Mouse (Mus musculus) stomach, embryonic 16.5 days (tissue): ENCODE measurements around the gene Igsf9. TPM values are rescaled to one million over a fixed set of nuclear protein-coding genes. Genes with fewer than 3 reads are reported as not detected.

Experiments used
- ATAC-seq: fragments of 200-750 bp; cut with Nextera tagmentation; 2 replicates; pipeline ENCODE4 v1.8.0; 2017; ENCODE audit warnings: moderate number of reproducible peaks, moderate TSS enrichment; ENCODE audit not compliant: insufficient read depth, low FRiP score
- H3K27ac ChIP-seq: fragments of 300-500 bp; sonication (generic); 2 replicates; pipeline ENCODE4 v1.5.1; 2014; ENCODE audit warnings: low read length
- H3K27me3 ChIP-seq: fragments of 300-500 bp; sonication (generic); 2 replicates; pipeline ENCODE4 v1.6.1; 2014; ENCODE audit warnings: low read length, control low read depth, mixed read lengths; ENCODE audit not compliant: control insufficient read depth, insufficient read depth
- H3K36me3 ChIP-seq: fragments of 300-500 bp; sonication (generic); 2 replicates; pipeline ENCODE4 v1.6.1; 2014; ENCODE audit warnings: low read length; ENCODE audit not compliant: control insufficient read depth, insufficient read depth
- H3K4me1 ChIP-seq: fragments of 300-500 bp; sonication (generic); 2 replicates; pipeline ENCODE4 v1.6.1; 2014; ENCODE audit warnings: low read length, control low read depth, mixed read lengths; ENCODE audit not compliant: control insufficient read depth, insufficient read depth
- H3K4me2 ChIP-seq: fragments of 300-500 bp; sonication (generic); 2 replicates; pipeline ENCODE4 v1.6.1; 2014; ENCODE audit warnings: low read depth, low read length, mixed read lengths
- H3K4me3 ChIP-seq: fragments of 300-500 bp; sonication (generic); replicated peaks from 2 replicates; pipeline ENCODE4 v1.5.1; 2014; ENCODE audit warnings: mild to moderate bottlenecking, low read length
- H3K9ac ChIP-seq: fragments of 300-500 bp; sonication (generic); 2 replicates; pipeline ENCODE4 v1.6.1; 2014; ENCODE audit warnings: low read length
- H3K9me3 ChIP-seq: fragments of 300-500 bp; sonication (generic); replicated peaks from 2 replicates; pipeline ENCODE4 v1.6.1; 2016; ENCODE audit warnings: low read length, control low read depth; ENCODE audit not compliant: control insufficient read depth
- WGBS: fragments of 180-500 bp; shearing (Covaris S2); extraction: QIAGEN DNeasy Blood & Tissue Kit; methylation state at CpG from one replicate; pipeline ENCODE4 v1.1.7; 2014; 5-methylcytosine and 5-hydroxymethylcytosine counted together
- polyA plus RNA-seq: library from polyadenylated mRNA; unstranded; fragments of >200 nt; fragmentation: Nextera tagmentation; extraction: Ambion mirVana; gene quantifications from 2 replicates; pipeline ENCODE4 v1.2.1, GENCODE M21; 2015

Gene Igsf9
- polyA plus RNA-seq, 1 experiment from 2014 or later: 51.6 TPM

DNA sequence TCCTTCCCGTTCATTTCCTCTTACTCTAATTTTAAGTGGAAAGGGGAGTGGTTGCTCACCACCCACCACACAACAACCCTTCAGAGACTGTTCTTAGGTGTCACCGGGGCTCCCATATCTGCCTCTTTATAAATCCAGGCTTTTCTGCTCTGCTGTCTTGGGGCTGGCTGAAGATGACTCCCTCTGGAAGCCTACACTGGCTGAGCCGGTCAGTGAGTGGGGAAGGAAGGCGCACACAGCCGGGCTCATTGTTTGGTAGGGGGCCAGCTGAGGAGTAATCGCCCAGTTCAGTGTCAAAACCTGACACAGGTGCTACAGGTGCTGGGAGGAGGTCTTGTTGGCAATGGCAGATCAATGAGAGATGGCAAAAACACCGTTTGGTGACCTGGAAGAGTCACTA lies 44.4 kb downstream of the Igsf9 start:
- Histone ChIP-seq H3K9ac (no peak overlapping the region), H3K27me3 (no peaks in the 10 kb centered on the region), H3K36me3 (no peaks in the 10 kb centered on the region), H3K27ac (peak overlapping the region; percentile 85), H3K4me1 (peaks cover 16% of the 10 kb centered on the region), H3K4me2 (0 out of 2 replicates have a peak overlapping the region, but pooled peaks have one; percentile 5), H3K9me3 (no peaks in the 10 kb centered on the region), H3K4me3 (no peak overlapping the region)
- no peak for ATAC-seq
- WGBS: 51% methylated on average over 7 of the region's 7 CpGs

DNA sequence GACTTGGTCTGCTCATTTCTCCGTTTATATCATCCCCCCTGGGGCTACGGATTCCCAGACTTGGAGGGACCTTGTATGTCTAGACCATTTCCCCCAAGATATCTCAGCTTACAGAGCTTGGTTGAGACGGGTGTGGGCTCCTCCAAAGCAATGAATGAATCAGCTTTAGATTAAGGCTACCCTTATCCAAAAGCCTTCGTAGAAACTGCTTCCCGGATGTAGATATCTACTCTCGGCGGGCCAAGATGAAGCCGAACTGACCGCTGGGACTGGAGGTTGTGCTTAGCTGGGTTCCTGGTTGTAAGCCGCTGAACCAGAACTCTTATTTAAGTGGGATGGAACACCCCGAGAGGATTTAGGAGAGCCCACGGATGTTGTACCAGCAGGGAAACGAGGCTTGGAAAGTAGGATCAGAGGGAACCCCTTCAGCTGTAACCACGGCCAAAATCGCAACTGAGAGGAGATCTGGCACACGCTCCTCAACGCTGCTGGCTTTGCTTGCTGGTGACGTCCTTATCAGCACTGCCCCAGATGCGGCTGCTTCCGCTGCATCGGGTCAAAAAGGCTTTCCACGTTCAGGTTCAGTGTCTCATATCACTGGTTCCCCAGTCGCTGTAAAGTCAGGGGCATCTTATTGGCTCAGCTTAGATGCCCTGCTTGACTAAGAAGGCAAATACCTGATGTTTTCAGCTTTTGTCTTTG lies 44.9 kb downstream of the Igsf9 start:
- peak overlapping the region; percentile 85 for H3K27ac ChIP-seq

DNA sequence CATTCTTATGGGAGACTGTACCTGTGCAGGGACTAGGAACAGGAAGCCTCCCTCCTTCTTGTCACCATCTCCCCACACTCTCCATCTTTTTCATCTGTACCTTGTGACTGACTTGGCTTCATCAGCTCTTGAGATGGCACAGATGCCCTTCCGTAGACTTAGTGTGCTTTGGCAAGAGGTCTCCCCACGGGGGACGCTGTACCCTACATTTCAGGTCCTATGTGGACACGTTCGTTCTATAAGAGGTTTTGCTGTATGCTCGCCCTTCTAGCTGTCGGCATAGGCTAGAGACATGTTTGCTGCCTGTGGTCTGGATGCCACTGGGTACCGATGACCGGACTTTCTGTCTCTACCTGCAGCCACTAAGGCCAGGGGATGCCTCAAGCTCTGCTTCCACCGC lies 45.8 kb downstream of the Igsf9 start:
- H3K9me3 ChIP-seq: no peaks in the 10 kb centered on the region
- peaks cover 7% of the 10 kb centered on the region for H3K4me1 ChIP-seq
- no peak overlapping the region for H3K27ac ChIP-seq
- 93% methylated on average over 10 of the region's 10 CpGs for WGBS
- no peak overlapping the region for H3K9ac ChIP-seq
- H3K27me3 ChIP-seq: no peaks in the 10 kb centered on the region
- H3K36me3 ChIP-seq: no peaks in the 10 kb centered on the region
- H3K4me3 ChIP-seq: no peak overlapping the region
- no peak for ATAC-seq
- H3K4me2 ChIP-seq: no peak overlapping the region

More for the DNA sequence above, 44.9 kb downstream of the Igsf9 start:
- Histone ChIP-seq H3K27me3 (no peaks in the 10 kb centered on the region), H3K9ac (no peak overlapping the region), H3K4me1 (peaks cover 10% of the 10 kb centered on the region), H3K9me3 (no peaks in the 10 kb centered on the region), H3K4me3 (no peak overlapping the region), H3K4me2 (0 out of 2 replicates have a peak overlapping the region, but pooled peaks have one; percentile 5), H3K36me3 (no peaks in the 10 kb centered on the region)
- 64% methylated on average over 23 of the region's 23 CpGs for WGBS
- no peak for ATAC-seq

DNA sequence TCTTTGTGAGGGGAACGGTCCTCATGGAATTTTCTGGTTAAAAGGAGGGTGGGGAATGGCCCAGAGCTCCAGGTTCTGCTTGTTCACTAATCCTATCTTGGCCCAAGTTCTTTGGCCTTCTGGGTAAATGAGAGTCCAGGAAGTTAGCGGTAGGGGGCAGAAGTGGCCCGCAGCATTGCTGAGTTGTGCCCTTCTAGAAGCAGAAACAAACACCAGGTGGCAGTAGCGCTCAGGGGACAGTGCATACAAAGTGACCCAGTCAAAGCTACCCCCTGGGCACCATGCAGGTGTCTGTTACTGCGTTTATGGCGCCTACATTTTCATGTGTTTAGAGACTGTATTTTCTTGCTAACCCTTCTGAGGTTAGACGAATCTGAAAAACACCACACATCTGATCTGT lies 47.1 kb downstream of the Igsf9 start:
- H3K9ac ChIP-seq: no peak overlapping the region
- 5% methylated on average over 7 of the region's 7 CpGs for WGBS
- no peaks in the 10 kb centered on the region for H3K27me3 ChIP-seq
- H3K4me2 ChIP-seq: no peak overlapping the region
- peak; percentile 76 for ATAC-seq
- H3K4me1 ChIP-seq: peaks cover 7% of the 10 kb centered on the region
- H3K36me3 ChIP-seq: no peaks in the 10 kb centered on the region
- no peak overlapping the region for H3K27ac ChIP-seq
- H3K4me3 ChIP-seq: no peak overlapping the region
- no peaks in the 10 kb centered on the region for H3K9me3 ChIP-seq

DNA sequence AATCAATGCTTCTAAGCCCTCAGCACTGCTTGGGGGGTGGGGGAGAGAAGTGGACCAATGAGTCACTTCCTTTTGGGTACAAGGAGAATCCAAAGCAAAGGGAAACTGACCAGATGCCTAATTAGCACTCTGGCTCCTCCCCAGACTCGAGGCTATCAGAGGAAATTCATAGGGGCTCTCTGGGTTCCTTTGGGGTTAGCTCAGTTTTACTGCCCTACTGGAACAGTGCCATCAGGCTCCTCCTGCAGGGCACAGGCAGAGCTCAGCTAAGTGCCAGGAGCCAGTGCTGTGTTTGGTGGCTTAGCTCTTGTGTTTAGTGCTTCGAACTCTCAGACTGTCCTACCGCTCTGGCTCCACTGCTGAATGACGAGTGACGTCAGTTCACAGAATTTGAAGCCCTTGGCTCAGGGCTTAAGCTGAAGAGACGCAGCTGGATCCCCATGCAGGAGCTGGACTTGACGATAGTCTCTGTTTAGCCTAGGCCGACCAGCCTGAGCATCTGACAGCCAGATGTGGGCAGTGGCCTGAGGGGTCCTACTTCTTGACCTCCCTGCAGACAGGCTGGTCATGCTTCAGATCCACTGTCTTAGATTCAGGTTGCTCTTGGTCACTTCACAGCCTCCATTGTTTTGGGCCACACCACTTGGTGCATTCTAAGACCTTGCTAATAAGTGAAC lies 49.1 kb downstream of the Igsf9 start:
- Histone ChIP-seq H3K9ac (no peak overlapping the region), H3K4me3 (no peak overlapping the region), H3K27me3 (no peaks in the 10 kb centered on the region), H3K36me3 (no peaks in the 10 kb centered on the region), H3K4me1 (no peaks in the 10 kb centered on the region), H3K9me3 (no peaks in the 10 kb centered on the region), H3K27ac (peak overlapping the region; percentile 20; the same call in 1 of the 2 replicates), H3K4me2 (no peak overlapping the region)
- WGBS: 31% methylated on average over 8 of the region's 8 CpGs
- peak; percentile 30; the same call in 1 of the 2 replicates for ATAC-seq

DNA sequence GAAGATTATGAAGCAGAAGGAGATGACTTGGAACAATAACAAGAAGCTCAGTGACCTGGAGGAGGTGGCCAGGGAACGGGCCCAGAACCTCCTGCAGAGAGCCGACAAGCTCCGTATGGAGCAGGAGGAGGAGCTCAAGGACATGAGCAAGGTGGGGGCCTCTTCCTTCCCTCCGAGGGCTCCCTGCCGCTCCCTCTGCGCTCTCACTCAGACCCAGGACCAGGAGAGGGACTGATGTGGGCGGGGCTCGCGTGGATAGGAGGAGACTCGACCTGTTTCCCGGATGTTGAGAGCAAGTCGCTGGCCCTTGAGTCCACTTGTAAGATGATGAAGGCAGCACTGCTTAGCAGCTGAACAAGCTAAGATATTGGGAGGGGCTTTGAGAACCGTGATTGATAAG lies 51.0 kb downstream of the Igsf9 start:
- Histone ChIP-seq H3K4me2 (peak overlapping the region; percentile 48), H3K36me3 (no peaks in the 10 kb centered on the region), H3K4me1 (no peaks in the 10 kb centered on the region), H3K9me3 (no peaks in the 10 kb centered on the region), H3K4me3 (peak overlapping the region; percentile 10), H3K9ac (peak overlapping the region; percentile 48), H3K27me3 (no peaks in the 10 kb centered on the region), H3K27ac (no peak overlapping the region)
- peak; percentile 61; the same call in 1 of the 2 replicates for ATAC-seq
- 3% methylated on average over 13 of the region's 13 CpGs for WGBS

DNA sequence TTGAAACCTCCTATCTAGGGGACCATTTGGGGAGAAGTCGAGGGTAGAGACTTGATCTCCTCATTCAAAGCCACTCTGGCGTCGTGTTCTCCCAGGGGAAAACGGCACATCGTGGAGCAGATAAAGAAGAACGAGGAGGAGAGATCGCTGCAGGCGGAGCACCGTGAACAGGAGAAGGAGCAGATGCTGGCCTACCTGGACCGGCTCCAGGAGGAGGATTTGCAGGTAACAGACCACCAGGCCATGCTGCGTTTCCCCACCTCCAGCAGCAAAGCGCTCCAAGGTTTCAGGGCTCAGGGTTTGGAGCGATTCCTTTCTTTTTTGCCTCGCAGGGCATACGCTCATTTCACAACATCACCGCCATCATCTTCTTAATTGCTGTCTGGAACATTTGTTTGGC lies 53.5 kb downstream of the Igsf9 start:
- Histone ChIP-seq H3K36me3 (no peaks in the 10 kb centered on the region), H3K27ac (no peak overlapping the region), H3K4me1 (no peaks in the 10 kb centered on the region), H3K4me2 (no peak overlapping the region), H3K4me3 (no peak overlapping the region), H3K9ac (no peak overlapping the region), H3K27me3 (no peaks in the 10 kb centered on the region), H3K9me3 (no peaks in the 10 kb centered on the region)
- no peak for ATAC-seq
- 86% methylated on average over 16 of the region's 16 CpGs for WGBS

DNA sequence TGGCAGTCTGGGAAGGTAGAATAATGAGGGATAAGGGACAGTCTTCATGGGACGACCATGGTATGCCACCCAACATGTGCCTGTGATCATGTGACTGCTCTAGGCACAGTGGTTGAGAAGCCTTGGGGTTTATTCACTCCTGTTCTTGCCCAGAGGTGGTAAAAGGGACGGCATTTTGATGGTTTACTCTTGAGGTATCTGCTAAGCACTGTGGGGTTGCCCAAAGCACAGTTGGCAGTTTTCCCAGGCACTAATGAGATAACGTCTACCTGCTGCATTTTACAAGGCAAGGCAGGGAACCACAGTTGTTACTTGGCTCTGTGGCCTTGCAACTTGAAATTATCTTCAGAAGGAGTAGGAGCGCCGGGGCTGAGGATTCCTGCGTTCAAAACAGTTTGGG lies 58.2 kb downstream of the Igsf9 start:
- ATAC-seq: peak; percentile 75; the same call in 1 of the 2 replicates
- Histone ChIP-seq H3K4me3 (no peak overlapping the region), H3K36me3 (no peaks in the 10 kb centered on the region), H3K4me1 (no peaks in the 10 kb centered on the region), H3K9me3 (no peaks in the 10 kb centered on the region), H3K4me2 (no peak overlapping the region), H3K27me3 (no peaks in the 10 kb centered on the region), H3K9ac (no peak overlapping the region), H3K27ac (no peak overlapping the region)
- 55% methylated on average over 6 of the region's 6 CpGs for WGBS

DNA sequence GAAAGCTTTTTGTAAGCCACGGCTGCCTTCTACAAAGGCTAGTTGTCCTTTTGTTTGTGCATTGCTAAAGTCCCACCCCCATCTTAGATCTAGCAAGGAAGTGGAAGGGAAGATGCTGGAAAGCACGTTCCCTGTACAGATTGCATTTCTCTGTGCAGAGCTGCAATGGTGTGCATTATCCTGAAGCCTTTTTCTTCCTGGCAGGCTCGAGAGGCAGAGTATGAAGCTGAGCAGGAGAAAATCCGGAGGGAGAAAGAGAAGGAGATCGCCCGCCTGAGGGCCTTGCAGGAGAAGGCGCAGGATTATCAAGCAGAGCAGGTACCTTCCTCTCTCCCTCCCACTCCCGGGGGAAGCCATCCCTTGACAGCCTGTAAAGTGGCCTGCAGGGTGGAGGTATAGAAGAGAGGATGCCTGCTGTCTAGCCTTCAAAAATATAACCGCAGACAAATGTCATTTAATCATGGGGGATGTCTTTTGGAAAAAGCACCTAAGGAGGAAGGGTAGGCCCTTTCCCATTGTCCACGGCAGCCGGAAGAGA lies 58.8 kb downstream of the Igsf9 start:
- no peak overlapping the region for H3K27ac ChIP-seq
- H3K9ac ChIP-seq: no peak overlapping the region
- H3K4me3 ChIP-seq: no peak overlapping the region
- no peaks in the 10 kb centered on the region for H3K4me1 ChIP-seq
- no peaks in the 10 kb centered on the region for H3K36me3 ChIP-seq
- 51% methylated on average over 11 of the region's 11 CpGs for WGBS
- H3K9me3 ChIP-seq: no peaks in the 10 kb centered on the region
- no peaks in the 10 kb centered on the region for H3K27me3 ChIP-seq
- no peak for ATAC-seq
- no peak overlapping the region for H3K4me2 ChIP-seq
